Mouse (Mus musculus) thymus, adult 18-20 months (tissue): Measurements from ENCODE around the gene Fes.
"Not testable (repeated sequence)": the region's sequence is repeated elsewhere in the genome, so short reads cannot be mapped to it uniquely, and the experiment has no call there.

Source experiments
- DNase-seq, 2 experiments: peaks; one replicate each; pipeline ENCODE4 v3.0.0; 2022; ENCODE audit warnings: mixed read lengths in 2 of 2

Fes gene

DNA sequence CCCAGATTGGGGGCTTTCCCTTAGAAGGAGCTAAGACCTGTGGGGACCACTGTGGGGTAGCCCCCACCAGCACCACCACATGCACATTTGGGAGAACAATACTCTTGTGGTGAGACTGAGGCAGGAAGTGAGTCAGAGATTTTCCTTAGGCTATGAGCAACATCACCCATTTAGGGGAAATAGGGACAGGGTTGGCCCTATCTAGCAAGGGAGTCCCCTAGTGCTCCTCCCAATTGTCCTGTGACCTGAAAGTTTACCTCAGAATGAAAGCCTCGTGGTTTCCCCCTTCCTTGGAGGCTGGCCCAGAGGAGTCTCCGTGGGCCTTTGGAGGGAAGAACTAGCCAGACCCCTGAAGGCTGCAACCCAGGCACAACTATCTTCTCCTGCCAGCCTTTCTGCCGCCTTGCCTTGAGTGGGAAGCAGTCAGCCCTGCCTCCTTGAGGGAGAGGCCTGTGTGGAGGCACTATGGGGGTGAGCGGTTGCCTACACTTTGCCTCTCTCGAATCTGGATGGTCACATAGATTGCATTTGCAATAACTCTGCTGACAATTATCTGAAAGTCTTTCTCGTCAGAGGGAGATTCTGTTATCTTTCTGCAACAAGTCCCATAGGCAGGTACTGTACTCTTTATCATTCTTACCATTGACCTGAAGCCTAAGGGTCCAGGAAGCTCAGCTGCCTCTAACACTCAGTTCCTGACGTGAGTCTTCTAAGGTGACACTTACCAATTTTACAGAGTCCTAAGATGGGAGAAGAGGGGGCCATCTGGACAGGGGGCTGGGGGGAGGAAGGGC lies 16.6 kb upstream of the Fes start:
- DNase-seq = peak in 1 of 2 experiments; percentile 26

DNA sequence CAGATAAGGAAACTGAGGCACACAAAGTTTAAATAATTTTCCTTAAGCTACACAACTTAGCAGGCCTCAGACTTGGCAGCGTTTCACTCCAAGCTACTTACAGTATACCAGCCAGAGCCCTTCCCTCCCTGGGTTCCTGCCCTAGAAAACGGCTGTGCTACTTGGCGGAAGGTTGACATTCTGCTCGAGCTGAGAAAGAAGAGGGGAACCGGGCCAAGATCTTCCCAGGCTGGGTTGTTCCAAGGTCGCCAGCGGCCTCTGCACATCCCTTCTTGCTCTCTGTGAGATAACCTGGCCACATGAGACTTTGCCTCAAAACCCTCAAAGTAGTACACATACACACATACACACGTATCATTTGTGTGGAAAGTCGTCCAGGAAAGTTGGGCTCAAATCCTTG lies 15.8 kb upstream of the Fes start:
- no peak for DNase-seq

DNA sequence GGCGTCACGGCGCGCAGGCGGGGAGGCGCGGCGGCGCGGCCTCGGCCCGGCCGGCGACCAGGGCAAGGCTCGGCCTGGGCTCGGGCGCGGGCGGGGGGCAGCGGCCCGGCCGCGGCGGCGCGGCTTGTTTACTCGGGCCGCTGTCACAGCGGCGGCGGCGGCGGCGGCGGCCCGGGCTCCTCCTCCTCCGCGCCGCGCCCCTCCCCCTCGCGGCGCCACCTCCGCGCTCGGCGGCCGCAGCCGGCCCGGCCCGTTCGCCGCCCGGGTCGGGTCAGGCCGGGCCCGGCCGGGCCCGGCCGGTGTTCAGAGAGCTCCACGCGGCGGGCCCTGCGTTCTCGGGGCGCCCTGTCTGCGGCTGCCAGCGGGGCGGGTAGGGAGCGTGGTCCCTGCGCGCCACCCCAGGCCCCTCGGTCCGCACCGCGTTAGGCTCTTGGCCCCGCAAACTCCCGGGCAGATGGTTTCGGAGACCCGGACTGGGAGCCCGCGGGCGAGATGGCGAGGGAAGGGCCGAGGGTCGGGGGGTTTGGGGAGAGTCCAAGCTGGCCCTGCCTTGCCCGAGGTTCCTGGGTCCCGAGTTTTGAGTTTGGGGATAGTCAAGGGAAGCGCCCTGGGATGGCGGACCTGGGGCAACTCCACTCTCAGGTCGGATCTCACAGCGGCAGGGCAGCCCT lies 15.0 kb upstream of the Fes start:
- DNase-seq = no peak

DNA sequence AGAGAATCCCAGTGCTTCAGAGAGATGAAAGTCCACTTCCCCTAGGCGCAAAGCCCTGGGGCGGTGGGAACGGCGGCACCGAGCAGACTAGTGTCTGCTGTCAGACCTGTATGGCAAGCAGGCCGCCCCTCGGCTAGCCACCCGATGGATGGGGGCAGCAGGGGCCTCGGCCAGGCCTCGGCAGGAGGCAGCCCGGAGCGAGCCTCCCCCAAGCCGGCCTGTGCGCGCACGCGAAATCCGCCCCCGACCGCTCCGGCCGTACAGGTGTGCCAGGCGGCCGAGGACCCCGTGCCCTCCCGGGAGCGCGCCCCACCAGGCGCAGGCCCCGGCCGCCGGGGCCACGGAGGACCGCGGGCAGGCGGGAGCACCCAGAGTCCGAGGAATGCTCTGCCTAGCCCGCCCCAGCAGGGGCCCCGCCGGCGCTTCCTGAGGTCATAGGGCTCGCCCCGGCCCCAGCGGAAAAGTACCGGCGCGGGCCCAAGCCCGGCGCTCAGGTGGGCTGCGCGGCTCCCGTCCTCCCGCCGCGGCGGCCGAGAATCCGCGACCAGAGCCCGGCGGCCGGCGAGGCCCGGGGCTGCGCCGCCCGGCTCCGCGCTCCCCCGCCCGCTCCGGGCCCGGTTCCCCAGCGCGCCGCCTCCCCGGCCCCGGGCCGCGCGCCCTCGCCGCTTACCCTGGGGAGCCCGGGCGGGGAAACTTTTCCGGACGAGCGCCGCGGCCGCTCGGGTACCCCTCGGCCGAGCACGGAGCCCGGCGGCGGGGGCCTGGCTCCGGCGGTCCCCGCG lies 14.3 kb upstream of the Fes start:
- peak in 1 of 2 experiments; percentile 38 for DNase-seq

DNA sequence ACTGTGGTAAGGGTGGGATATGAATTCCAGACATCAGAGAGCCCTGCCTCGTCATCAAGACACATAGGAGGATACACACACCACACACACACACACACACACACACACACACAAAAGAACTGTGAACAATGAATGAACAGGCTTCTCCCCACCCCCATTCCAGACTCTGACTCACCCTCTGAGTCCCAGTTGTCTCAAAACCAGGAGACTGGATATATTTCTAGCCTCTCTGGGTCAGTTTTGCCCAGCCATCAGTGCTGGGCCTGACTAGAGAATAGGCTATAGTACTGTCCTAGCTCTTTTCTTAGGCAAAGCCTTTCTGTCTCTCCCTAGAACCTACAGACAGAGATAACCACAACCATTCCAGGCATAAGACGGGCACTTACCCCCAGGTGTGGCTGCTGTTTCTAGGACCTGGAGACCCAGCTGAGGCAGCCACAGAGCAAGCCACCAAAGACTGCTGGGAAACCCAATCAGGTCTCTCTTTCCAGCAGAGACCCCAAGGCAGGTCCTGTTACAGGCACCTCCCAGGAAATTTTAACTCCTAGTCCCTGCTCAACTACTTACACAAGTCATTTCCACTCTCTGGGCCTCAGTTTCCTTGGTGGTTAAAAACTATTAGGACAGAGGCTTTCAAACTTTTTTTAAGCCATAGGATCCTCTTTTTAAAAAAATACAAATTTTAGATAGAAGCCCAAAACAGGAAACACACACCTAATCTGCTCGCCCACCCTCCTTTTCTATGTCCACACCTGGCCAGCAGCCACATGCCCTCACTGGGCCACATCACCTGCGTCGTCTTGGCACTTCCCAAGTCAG lies 13.5 kb upstream of the Fes start:
- no peak for DNase-seq

DNA sequence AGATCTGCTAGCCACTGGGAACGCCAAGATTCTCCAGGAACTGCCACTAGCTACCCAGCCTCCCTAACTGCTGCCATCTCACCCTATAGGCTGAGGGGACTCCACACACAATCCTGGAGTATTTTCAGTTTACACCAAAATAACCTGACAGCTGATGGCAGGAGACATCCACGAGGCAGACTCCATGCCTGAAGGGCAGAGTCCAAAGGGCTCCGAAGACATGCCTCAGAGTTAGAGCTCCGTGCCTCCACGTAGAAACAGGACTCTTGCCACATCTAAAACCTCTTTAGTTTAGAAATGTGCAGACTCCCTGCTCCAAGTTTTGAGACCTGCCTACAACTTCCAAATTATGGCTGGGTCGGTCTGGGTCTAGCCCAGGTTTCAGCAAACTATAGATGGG lies 12.8 kb upstream of the Fes start:
- DNase-seq = no peak

DNA sequence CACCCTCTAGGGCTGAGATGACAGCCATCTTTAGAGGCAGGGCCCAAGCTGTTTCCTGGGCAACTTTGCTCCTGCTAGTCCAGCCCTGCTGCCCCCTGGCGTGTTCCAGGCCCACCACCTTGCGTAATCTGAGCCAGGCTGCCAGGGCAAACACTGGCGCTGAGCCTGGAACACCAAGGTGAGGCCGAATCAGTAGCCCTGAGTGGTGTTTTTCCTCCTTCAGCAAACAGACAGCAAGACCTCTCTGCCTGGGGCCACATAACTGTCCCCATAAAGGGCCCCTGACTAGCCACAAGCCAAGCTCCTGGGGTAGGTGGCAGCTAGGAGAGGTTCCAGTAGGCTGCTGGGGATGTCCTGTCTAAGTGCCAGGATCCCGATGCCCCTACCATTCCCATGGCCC lies 12.4 kb upstream of the Fes start:
- DNase-seq = no peak

DNA sequence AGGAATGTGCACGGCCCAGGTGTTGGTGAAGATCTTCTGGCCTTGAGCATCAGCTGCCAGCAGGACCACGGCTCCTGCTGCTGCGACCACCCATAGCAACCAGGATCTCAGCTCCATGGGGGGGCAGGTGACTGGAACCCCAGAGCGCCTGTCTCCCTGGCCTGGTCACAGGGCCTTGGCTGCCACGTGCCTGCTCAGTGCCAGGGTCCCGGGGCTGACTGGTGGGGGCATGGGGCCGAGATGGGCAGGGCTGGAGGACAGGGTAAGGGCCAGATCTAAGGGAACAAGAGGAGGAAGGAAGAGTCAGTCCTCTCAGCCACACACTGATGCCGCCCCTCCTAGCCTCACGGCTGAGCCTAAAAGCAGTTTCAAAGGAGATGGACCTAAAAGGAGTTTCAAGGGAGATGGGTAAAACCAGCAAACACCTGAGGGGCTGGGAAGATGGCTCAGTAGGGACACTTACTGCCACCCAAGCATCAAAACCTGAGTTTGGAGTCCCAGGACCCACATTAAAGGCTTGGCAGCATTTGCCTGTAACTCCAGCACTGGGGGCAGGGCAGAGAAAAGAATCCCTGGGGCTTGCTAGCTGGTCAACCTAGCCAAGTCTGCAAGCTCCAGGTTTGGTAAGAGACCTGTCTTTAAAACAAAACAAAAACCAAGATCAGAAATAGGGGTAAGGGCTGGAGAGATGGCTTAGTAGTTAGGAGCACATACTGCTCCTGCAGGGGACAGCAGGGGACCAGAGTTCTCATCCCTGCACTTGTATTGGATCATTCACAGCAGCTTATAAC lies 11.1 kb upstream of the Fes start:
- no peak for DNase-seq

DNA sequence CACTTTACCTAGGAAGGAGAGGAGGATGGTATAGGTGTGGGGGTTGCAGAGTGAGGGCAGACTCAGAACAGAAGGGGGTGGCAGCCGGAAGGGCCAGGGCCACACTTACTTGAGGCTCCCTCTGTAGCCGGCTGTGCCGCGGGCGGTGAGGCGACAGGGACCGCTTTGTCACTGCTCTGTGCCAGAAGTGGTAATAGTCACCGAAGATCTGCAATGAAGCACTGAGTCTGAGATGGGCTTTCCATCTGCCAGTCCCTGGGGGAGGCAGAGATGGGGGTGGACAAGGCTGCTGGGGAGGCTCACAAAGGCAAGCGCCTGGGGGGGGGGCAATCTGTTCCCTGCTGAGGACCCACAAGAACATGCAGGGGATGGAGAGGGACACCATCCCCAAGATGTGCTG lies 10.2 kb upstream of the Fes start:
- no peak for DNase-seq

DNA sequence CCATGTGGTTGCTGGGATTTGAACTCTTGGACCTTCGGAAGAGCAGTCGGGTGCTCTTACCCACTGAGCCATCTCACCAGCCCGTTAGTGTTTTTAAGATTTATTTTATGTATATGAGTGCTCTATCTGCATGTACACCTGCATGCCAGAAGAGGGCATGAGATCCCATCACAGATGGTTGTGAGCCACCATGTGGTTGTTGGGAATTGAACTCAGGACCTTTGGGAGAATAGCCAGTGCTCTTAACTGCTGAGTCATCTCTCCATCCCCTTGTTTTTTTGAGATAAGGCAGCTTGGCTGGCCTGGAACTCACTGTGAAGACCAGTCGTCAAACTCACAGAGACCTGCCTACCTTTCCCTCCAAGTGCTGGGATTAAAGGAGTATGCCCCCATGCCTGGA lies 8.7 kb upstream of the Fes start:
- not testable (repeated sequence) for DNase-seq

DNA sequence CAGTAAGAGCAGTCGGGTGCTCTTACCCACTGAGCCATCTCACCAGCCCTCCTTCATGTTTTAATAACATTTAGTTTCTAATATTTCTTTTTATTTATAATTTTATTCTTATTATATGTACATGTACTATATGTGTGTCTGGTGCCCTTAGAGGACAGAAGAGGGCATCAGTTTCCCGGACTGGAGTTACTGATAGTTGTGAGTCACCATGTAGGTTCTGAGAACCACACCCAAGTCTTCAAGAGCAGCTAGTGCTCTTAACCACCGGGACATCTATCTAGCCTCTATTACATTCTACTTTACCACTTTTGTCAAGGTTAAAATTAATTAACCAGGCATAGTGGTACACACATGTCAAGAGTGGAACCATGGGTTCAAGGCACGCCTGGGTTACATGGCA lies 6.9 kb upstream of the Fes start:
- no peak for DNase-seq

DNA sequence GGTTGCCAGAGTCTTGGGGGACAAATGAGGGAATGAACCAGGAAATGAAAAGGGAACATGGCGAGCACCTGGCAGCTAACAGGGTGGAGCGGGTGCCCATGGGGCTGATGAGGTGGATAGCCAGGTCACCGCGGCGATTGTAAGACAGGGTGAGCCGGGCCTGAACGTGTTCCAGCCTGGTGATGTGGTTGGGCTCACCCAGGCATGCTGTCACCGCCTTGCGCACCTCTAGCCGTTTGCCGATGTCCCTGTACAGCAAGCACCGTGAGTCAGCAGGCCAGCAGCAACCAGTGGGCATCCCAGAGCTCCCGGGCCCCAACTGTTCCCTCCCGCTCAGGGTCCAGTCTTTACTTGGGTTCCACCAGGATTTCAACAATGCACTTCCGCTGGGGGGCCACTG lies 4.4 kb upstream of the Fes start:
- DNase-seq = no peak

DNA sequence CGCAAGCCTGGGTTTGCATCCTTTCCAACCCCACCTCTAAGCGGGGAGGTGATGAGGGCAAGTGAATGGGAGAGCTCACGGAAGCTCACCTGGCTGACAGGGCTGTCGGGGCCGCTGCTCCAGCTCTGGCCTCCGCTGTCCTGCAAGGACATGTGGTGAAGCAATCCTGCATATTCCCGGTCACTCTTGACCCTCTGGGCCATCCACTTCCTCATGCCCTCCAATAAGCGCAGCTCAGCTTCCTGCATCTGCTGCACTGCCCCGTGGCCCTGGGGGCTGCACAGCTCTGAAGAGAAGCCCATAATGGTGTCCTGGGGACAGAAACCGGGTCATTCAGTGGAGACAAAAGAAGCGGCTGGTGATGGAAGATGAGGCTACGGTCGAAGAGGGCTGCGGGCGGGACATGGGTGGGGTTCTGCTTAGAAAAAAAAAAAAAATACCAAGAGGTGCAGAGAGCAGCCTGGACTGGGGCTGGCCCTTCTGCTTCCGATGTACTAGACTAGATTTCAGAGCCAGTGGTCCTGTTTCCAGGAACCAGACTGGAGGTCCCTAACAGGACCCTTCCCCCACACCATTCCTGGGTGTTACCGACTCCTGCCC lies 613 bp downstream of the Fes start:
- DNase-seq = no peak

DNA sequence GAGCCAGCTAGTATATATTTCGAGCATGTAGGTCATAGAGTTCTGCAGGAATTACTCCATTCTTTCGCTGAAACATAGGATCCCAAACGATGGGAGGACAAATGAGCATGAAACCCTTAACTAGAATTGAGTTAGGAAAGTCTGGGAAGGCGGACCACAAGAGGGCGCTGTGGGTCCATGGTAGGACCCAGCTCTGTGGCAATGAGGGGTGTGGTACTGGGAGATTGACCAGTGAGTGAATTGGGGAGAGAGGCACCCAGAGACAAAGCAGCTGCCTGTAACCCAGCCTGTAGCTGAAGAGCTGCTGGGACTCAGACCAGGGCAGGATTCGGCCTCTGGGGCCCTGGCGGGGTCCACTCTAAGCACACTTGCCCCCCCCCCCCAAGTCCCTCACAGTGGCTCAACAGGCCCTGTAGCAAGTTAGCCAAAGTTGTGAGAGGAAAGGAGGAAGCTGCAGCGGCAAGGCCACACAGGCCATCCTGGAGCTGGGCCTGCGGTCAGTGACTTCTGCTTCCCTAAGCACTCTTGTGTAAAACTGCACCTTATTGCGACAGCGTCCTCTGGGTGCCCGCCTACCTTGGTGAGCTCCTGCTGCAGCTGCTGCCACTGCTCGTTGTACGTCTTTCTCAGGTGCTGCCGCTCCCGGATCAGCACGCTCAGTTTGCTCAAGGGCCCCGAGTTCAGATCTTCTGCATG lies 1.4 kb downstream of the Fes start:
- peak; percentile 64 to 70 for DNase-seq

DNA sequence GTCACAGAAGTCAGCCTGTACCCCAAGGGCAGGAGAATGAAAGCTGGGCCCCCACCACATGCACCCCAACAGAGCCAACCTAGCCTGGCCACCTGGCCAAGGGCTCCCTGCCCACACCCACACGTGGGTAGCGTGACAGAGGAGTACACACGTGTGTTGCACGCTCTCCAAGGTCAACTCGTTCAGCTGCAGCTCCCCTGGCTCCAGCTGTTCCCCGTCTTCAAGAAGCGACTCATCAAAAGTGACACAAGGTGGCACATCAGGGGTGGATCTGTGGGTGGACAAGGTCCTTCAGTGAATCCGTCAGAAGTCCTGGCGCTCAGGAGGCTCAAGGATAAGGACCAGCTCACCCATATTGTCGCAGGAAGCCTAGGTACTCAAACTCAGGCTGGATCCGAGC lies 4.8 kb downstream of the Fes start:
- DNase-seq = no peak

DNA sequence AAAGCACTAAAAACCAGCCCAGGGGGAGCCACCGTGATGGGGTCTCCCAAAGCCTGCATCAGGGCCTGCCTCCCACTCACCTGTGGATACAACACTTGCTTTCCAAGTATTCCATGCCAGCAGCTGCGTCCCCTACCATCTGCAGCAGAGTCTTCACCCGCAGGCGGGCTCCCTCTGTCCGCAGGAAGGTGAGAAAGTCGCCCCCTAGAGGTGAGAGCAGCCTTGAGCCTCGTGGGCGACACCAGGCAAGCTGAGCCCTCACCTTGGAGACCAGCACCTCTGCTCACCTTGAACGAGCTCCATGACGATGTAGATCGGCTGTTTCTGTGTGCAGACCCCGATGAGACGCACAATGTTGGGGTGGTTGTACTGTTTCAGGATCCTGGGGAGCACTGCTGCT lies 8.2 kb downstream of the Fes start:
- peak in 1 of 2 experiments; percentile 37 for DNase-seq

DNA sequence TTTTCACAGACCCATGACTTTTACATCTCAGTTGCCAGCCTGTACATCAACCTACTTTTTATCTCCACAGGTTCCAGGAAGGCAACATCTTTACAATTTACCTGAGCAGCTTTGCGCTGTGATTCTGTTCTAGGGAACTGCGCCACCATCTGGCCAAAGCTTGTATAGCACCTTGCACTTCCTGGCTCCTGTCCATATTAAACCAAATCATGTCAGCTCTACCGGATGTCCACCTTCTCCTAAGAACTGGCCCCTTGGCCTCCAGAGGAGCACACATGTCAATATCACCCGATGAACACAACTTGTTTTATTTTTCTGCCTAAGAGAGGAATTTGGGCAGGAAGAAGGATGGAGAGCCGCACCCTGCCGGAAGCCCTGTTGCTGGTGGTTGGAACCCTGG lies 10.3 kb downstream of the Fes start:
- peak in 1 of 2 experiments; percentile 49 for DNase-seq

DNA sequence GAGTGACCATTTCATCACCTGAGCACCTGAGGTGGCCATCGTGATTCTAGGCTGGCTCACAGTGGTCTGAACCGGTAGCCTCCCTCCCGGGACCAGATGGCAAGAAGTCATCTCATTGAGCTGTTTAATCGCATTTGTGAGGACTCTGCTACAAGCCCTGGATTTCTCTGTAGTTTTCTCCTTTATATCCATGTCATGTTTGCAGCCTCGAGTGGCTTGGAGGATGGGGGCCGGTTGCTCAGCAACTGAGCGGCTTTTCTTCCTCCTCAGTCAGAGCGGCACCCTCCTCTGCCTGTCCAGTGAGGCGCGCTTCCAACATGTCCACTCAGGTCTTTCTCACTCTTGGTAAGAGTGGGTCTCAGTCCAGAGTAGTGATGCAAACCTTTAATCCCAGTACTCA lies 11.6 kb downstream of the Fes start:
- no peak for DNase-seq

DNA sequence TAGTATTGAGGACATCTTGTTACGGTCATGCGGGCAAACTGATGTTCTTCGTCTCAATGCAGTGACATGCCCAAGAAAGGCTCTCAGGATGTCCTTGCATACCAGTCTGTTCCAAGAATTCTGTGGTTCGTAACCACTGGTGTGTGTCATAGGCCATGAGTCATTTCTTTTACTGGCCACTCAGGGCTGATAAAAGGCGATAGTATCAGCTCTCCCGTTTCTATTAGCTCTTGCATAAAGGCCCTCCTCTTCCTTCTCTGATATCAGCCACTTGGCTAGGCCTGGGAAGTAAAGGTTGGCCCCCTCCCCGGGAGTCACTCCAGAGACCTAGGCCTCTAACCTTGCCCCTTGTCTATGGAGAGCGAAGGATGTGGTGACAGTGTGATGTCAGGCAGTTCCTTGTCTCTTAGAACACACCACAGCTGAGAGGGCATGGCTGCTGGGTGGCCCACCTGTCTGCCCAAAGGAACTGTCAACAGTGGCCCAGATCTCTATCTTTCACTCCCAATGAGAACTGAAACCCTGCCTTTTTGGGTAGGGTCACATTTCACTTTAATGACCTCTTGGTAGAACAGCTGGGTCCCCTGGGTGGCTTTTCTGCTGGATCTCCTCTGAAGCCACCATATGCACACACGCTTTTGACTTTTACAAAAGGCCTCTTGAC lies 12.2 kb downstream of the Fes start:
- DNase-seq = no peak

DNA sequence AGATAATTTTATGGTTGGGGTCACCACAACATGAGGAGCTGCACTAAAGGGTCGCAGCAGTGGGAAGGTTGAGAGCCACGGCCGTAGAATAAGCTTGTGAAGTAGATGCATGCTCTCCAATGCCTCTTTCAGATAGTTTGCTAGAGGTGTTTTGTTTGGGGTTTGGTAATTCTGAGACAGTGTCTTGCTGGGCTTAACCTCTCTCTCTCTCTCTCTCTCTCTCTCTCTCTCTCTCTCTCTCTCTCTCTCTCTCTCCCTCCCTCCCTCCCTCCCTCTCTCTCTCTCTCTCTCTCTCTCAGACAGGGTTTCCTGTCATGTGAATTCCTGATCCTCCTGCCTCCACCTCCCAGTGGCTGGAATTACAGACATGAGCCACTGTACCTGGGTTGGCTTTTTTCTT lies 13.0 kb downstream of the Fes start:
- DNase-seq = no peak
